Mouse (Mus musculus) liver, postnatal 0 days (tissue): ENCODE results near the gene Ascc2.

ENCODE experiments used
- CTCF ChIP-seq: sonication (generic); IDR thresholded peaks from 2 replicates; pipeline ENCODE4 v1.5.1; 2016; ENCODE audit warnings: antibody characterized with exemption, low read depth
- EP300 ChIP-seq: IDR thresholded peaks from 2 replicates; pipeline ENCODE4 v1.6.1; 2016; ENCODE audit warnings: antibody characterized with exemption, low read depth, mild to moderate bottlenecking

- TF ChIP-seq EP300 (no peak), CTCF (no peak)
Measured at GRCm38 (mm10) chr11:4604441-4604840, 33.1 kb upstream of the Ascc2 start.
